Mouse (Mus musculus): ENCODE results near the gene Idh3a. TPM values are rescaled to one million over a fixed set of nuclear protein-coding genes. Genes with fewer than 3 reads are reported as not detected.

Gene Idh3a
- total and polyA plus RNA-seq, 3 experiments: 160 to 282 (median 205) TPM

DNA sequence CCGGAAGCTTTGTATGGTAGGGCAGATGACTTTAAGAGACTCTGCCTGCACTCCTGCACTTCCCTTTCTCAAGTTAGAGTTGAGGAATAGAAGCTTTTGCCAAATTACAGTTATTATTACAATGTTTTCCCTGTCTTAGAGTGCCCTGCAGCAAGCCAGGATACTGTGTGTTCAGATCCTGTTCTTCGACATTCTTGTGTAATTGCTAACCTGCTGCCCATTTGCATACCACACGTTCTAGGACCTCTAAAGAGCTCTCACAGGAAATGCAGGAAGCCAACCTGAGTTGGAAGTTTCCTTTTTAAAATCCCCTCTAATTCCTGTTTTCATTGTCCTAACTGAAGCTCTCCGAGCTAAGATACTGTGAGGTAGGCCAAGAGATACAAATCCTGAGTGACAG, 19.2 kb upstream of the Idh3a start:
- Histone ChIP-seq H3K27ac (ENCODE audit: control insufficient read depth, low read depth, low read length) (no peak overlapping the region), H3K79me2 (ENCODE audit: control insufficient read depth, insufficient read depth, low read length, poor library complexity) (no peaks in the 10 kb centered on the region), H3K9ac (ENCODE audit: control insufficient read depth, low read depth, low read length, poor library complexity, severe bottlenecking) (no peak overlapping the region), H3K27me3 (ENCODE audit: control insufficient read depth in 1 of 2, insufficient read depth in 2 of 2, low read length in 2 of 2) (no peaks in the 10 kb centered on the region), H3K4me3 (ENCODE audit: control insufficient read depth in 1 of 2, insufficient read depth in 1 of 2, low read depth in 2 of 2, low read length in 2 of 2) (no peak overlapping the region), H3K4me1 (ENCODE audit: control insufficient read depth in 1 of 2, insufficient read depth in 2 of 2, low read length in 2 of 2) (peaks cover 8 to 9% of the 10 kb centered on the region in 2 experiments; a peak in 3 of 4 replicates), H3K9me3 (replicated peaks; ENCODE audit: insufficient read depth, low read length) (no peaks in the 10 kb centered on the region), H3K36me3 (ENCODE audit: control insufficient read depth in 1 of 2, insufficient read depth in 2 of 2, low read length in 2 of 2) (peaks cover 0 to 3% of the 10 kb centered on the region in 2 experiments; a peak in 1 of 4 replicates)
- DNase-seq (ENCODE audit: low read depth, low spot score): no peak
- TF ChIP-seq BHLHE40 (IDR thresholded peaks at IDR 0.05; ENCODE audit: borderline replicate concordance, low read depth, low read length): no peak
- TF ChIP-seq CHD1 (IDR thresholded peaks at IDR 0.05; ENCODE audit: low read depth, low read length): no peak
- no peak for TF ChIP-seq MXI1 (IDR thresholded peaks at IDR 0.05; ENCODE audit: low read depth, low read length)
- no peak for TF ChIP-seq EP300 (IDR thresholded peaks at IDR 0.05; ENCODE audit: low read depth in 1 of 2, low read length in 2 of 2)
- no peak for TF ChIP-seq MAZ (IDR thresholded peaks at IDR 0.05; ENCODE audit: low read depth, low read length)
- TF ChIP-seq JUND (IDR thresholded peaks at IDR 0.05; ENCODE audit: low read depth, low read length): no peak
- no peak for TF ChIP-seq ZMIZ1 (IDR thresholded peaks at IDR 0.05; ENCODE audit: low read depth, low read length)
- TF ChIP-seq SIN3A (IDR thresholded peaks at IDR 0.05; ENCODE audit: low read length): no peak

GRCm38 (mm10) chr9:54568732-54569131, 17.4 kb upstream of the Idh3a start:
- Histone ChIP-seq H3K79me2 (ENCODE audit: control insufficient read depth, insufficient read depth, low read length, poor library complexity) (no peaks in the 10 kb centered on the region), H3K27ac (ENCODE audit: control insufficient read depth, low read depth, low read length) (no peak overlapping the region), H3K27me3 (ENCODE audit: control insufficient read depth in 1 of 2, insufficient read depth in 2 of 2, low read length in 2 of 2) (no peaks in the 10 kb centered on the region), H3K9me3 (replicated peaks; ENCODE audit: insufficient read depth, low read length) (no peaks in the 10 kb centered on the region), H3K36me3 (ENCODE audit: control insufficient read depth in 1 of 2, insufficient read depth in 2 of 2, low read length in 2 of 2) (peaks cover 0 to 3% of the 10 kb centered on the region in 2 experiments; a peak in 1 of 4 replicates), H3K4me1 (ENCODE audit: control insufficient read depth in 1 of 2, insufficient read depth in 2 of 2, low read length in 2 of 2) (peaks cover 8 to 9% of the 10 kb centered on the region in 2 experiments; a peak in 3 of 4 replicates), H3K4me3 (ENCODE audit: control insufficient read depth in 1 of 2, insufficient read depth in 1 of 2, low read depth in 2 of 2, low read length in 2 of 2) (no peak overlapping the region), H3K9ac (ENCODE audit: control insufficient read depth, low read depth, low read length, poor library complexity, severe bottlenecking) (no peak overlapping the region)
- no peak for DNase-seq (ENCODE audit: low read depth, low spot score)
- peak; percentile 78 for TF ChIP-seq HCFC1 (IDR thresholded peaks at IDR 0.05; ENCODE audit: low read depth, low read length)
- TF ChIP-seq NELFE (IDR thresholded peaks at IDR 0.05; ENCODE audit: low read depth, low read length): no peak

- H3K9me3 ChIP-seq (replicated peaks; ENCODE audit: insufficient read depth, low read length): no peaks in the 10 kb centered on the region
- no peak overlapping the region for H3K4me3 ChIP-seq (ENCODE audit: control insufficient read depth in 1 of 2, insufficient read depth in 1 of 2, low read depth in 2 of 2, low read length in 2 of 2)
- H3K79me2 ChIP-seq (ENCODE audit: control insufficient read depth, insufficient read depth, low read length, poor library complexity): no peaks in the 10 kb centered on the region
- peaks cover 6% of the 10 kb centered on the region in 2 experiments; a peak in 2 of 4 replicates for H3K4me1 ChIP-seq (ENCODE audit: control insufficient read depth in 1 of 2, insufficient read depth in 2 of 2, low read length in 2 of 2)
- no peak for TF ChIP-seq KAT2A (conservative IDR thresholded peaks at IDR 0.05; ENCODE audit: low read depth, low read length)
- TF ChIP-seq SMC3 (IDR thresholded peaks at IDR 0.05; ENCODE audit: low read depth, low read length): no peak
- no peak for TF ChIP-seq TBP (IDR thresholded peaks at IDR 0.05; ENCODE audit: low read depth, low read length)
- TF ChIP-seq GATA1 (IDR thresholded peaks at IDR 0.05; ENCODE audit: low read depth, low read length): no peak
- no peak for TF ChIP-seq MAX (IDR thresholded peaks at IDR 0.05; ENCODE audit: low read length)
- no peak for TF ChIP-seq ZC3H11A (IDR thresholded peaks at IDR 0.05; ENCODE audit: low read depth, low read length)
- TF ChIP-seq TAL1 (IDR thresholded peaks at IDR 0.05; ENCODE audit: low read length): no peak
- no peak for TF ChIP-seq POLR2A (IDR thresholded peaks at IDR 0.05; ENCODE audit: control insufficient read depth in 1 of 2, insufficient read depth in 1 of 2, low read depth in 1 of 2, low read length in 2 of 2, poor library complexity in 1 of 2)
- no peak for TF ChIP-seq TCF12 (IDR thresholded peaks at IDR 0.05; ENCODE audit: low read depth, low read length)
- no peak for DNase-seq (ENCODE audit: low read depth, low spot score)
- no peak overlapping the region for H3K27ac ChIP-seq (ENCODE audit: control insufficient read depth, low read depth, low read length)
- peaks cover 0 to 3% of the 10 kb centered on the region in 2 experiments; a peak in 1 of 4 replicates for H3K36me3 ChIP-seq (ENCODE audit: control insufficient read depth in 1 of 2, insufficient read depth in 2 of 2, low read length in 2 of 2)
- H3K9ac ChIP-seq (ENCODE audit: control insufficient read depth, low read depth, low read length, poor library complexity, severe bottlenecking): no peak overlapping the region
- no peaks in the 10 kb centered on the region for H3K27me3 ChIP-seq (ENCODE audit: control insufficient read depth in 1 of 2, insufficient read depth in 2 of 2, low read length in 2 of 2)
Measured at GRCm38 (mm10) chr9:54571130-54571839, 14.8 kb upstream of the Idh3a start.

Data from MEL (cell line).